In genomic region chr11:77462283-77463100, GRCm38 (mm10) we compare ENCODE assay signal across 8 mouse cellular contexts. TPM values are rescaled to one million over a fixed set of nuclear protein-coding genes. Genes with fewer than 3 reads are reported as not detected.
A peak's percentile ranks its signal among the peaks of the same experiment; 100 is the strongest.
DNase-seq lines count a peak whose midpoint lies in the region; ATAC-seq and TF ChIP-seq lines count a peak whose summit lies in the region.

Gene Coro6 (plus strand): TSS chr11:77462411.

- no peak for TF ChIP-seq CTCF in brain, embryonic 14.5 days (IDR thresholded peaks at IDR 0.05; ENCODE audit: borderline replicate concordance, extremely low read depth, insufficient read depth, insufficient read length)
- TF ChIP-seq CTCF in hindbrain, postnatal 0 days (IDR thresholded peaks at IDR 0.05; ENCODE audit: low read depth) = no peak

- H3K9ac ChIP-seq in hindbrain, postnatal 0 days (replicated peaks; ENCODE audit: low read length) = peak within 1 kb of the TSS; percentile 46
- peak within 1 kb of the TSS; percentile 53 for H3K9ac ChIP-seq in limb, embryonic 14.5 days (ENCODE audit: low read depth, low read length, severe bottlenecking)
- H3K9ac ChIP-seq in midbrain, embryonic 14.5 days (replicated peaks; ENCODE audit: low read length) = peak within 1 kb of the TSS; percentile 50

- H3K4me3 ChIP-seq in hindbrain, postnatal 0 days (ENCODE audit: low read length) = peak within 1 kb of the TSS; percentile 47
- H3K4me3 ChIP-seq in limb, embryonic 14.5 days (replicated peaks; ENCODE audit: low read length) = peak within 1 kb of the TSS; percentile 55
- H3K4me3 ChIP-seq in midbrain, embryonic 14.5 days (replicated peaks; ENCODE audit: low read depth, low read length) = peak within 1 kb of the TSS; percentile 50

- peak within 1 kb of the TSS; percentile 91 for H3K4me2 ChIP-seq in hindbrain, postnatal 0 days (ENCODE audit: low read depth, low read length)
- peak within 1 kb of the TSS; percentile 100 for H3K4me2 ChIP-seq in limb, embryonic 14.5 days (replicated peaks; ENCODE audit: low read depth, low read length, severe bottlenecking)
- peak within 1 kb of the TSS; percentile 99 for H3K4me2 ChIP-seq in midbrain, embryonic 14.5 days (ENCODE audit: low read length)

- no peaks in the 10 kb centered on the region for H3K9me3 ChIP-seq in hindbrain, postnatal 0 days (ENCODE audit: low read length)
- H3K9me3 ChIP-seq in limb, embryonic 14.5 days (ENCODE audit: control insufficient read depth, low read length) = no peaks in the 10 kb centered on the region
- H3K9me3 ChIP-seq in midbrain, embryonic 14.5 days (ENCODE audit: control insufficient read depth, low read length) = no peaks in the 10 kb centered on the region

- H3K27me3 ChIP-seq in hindbrain, postnatal 0 days (ENCODE audit: insufficient read depth, low read length) = 0 out of 2 replicates have a peak, but pooled peaks cover 4% of the 10 kb centered on the region
- H3K27me3 ChIP-seq in limb, embryonic 14.5 days (ENCODE audit: control insufficient read depth, insufficient read depth, low read length) = peaks cover 58% of the 10 kb centered on the region
- peaks cover 52% of the 10 kb centered on the region; the same call in 1 of the 2 replicates for H3K27me3 ChIP-seq in midbrain, embryonic 14.5 days (ENCODE audit: control insufficient read depth, insufficient read depth, low read length)

- H3K36me3 ChIP-seq in hindbrain, postnatal 0 days (ENCODE audit: insufficient read depth, low read length) = no peaks in the 10 kb centered on the region; the same call in 1 of the 2 replicates
- no peaks in the 10 kb centered on the region for H3K36me3 ChIP-seq in limb, embryonic 14.5 days (ENCODE audit: control insufficient read depth, insufficient read depth, low read length)
- peaks cover 4% of the 10 kb centered on the region; the same call in 1 of the 2 replicates for H3K36me3 ChIP-seq in midbrain, embryonic 14.5 days (ENCODE audit: control insufficient read depth, insufficient read depth, low read length)

- peak; percentile 38; the same call in 1 of the 2 replicates for ATAC-seq in hindbrain, postnatal 0 days
- ATAC-seq in limb, embryonic 14.5 days (ENCODE audit: low FRiP score, low read depth) = peak; percentile 78
- peak; percentile 58 for ATAC-seq in midbrain, embryonic 14.5 days (ENCODE audit: low FRiP score, low TSS enrichment)

- H3K27ac ChIP-seq in hindbrain, postnatal 0 days = no peak within 1 kb of the TSS
- no peak within 1 kb of the TSS for H3K27ac ChIP-seq in limb, embryonic 14.5 days (replicated peaks; ENCODE audit: low read depth, low read length)
- H3K27ac ChIP-seq in midbrain, embryonic 14.5 days (replicated peaks; ENCODE audit: low read depth, low read length) = no peak within 1 kb of the TSS

- DNase-seq in layer of hippocampus, adult 18-20 months (ENCODE audit: low spot score in 2 of 2) = peak in 1 of 2 experiments; percentile 34
- no peak for DNase-seq in layer of hippocampus, adult 9-10 months (ENCODE audit: low spot score)
- DNase-seq in brain, embryonic 14.5 days (ENCODE audit: low read depth) = peak; percentile 45
- DNase-seq in gastrocnemius, postnatal 10 days = peak; percentile 87
- peak; percentile 40 for DNase-seq in hindbrain, postnatal 0 days (ENCODE audit: low spot score)
- DNase-seq in limb, embryonic 14.5 days (ENCODE audit: low spot score) = no peak
- DNase-seq in midbrain, embryonic 14.5 days = peak; percentile 60
- peak; percentile 88 for DNase-seq in testis, postnatal 10 days (ENCODE audit: low spot score)

- no peak for TF ChIP-seq POLR2A in brain, embryonic 14.5 days (IDR thresholded peaks at IDR 0.05; ENCODE audit: borderline replicate concordance, extremely low read depth, insufficient read depth, insufficient read length, poor library complexity, severe bottlenecking)
- no peak for TF ChIP-seq POLR2A in limb, embryonic 14.5 days (IDR thresholded peaks at IDR 0.05; ENCODE audit: borderline replicate concordance, extremely low read depth, insufficient read depth, insufficient read length)

- H3K4me1 ChIP-seq in hindbrain, postnatal 0 days (ENCODE audit: insufficient read depth, low read length) = no peaks in the 10 kb centered on the region
- H3K4me1 ChIP-seq in limb, embryonic 14.5 days (ENCODE audit: control insufficient read depth, insufficient read depth, low read length) = peaks cover 9% of the 10 kb centered on the region; the same call in 1 of the 2 replicates
- H3K4me1 ChIP-seq in midbrain, embryonic 14.5 days (ENCODE audit: control insufficient read depth, insufficient read depth, low read length) = peaks cover 5% of the 10 kb centered on the region

- WGBS in hindbrain, postnatal 0 days = 1% methylated on average over 68 of the region's 73 CpGs
- WGBS in limb, embryonic 14.5 days = 2% methylated on average over 60 of the region's 73 CpGs
- WGBS in midbrain, embryonic 14.5 days = under 1% methylated on average over 73 of the region's 73 CpGs

RNA-seq across cellular contexts. Expression of gene Coro6, which starts in this region (rescaled TPM):
- 10 to 100 TPM; 14.1 to 14.7 TPM for total RNA-seq in layer of hippocampus, adult 18-20 months (2021)
- polyA plus RNA-seq in brain, embryonic 14.5 days (2012; rRNA removed) = 1.1 and 1.9 TPM in 2 replicates
- 10 to 100 TPM; 61.7 to 67.7 TPM for total RNA-seq in gastrocnemius, postnatal 10 days (2021)
- 0.83 and 1.3 TPM in 2 replicates for total RNA-seq in hindbrain, postnatal 0 days (2014; rRNA removed)
- 2.1 and 2.4 TPM in 2 replicates for polyA plus RNA-seq in hindbrain, postnatal 0 days (2015; fragmentation: Nextera tagmentation; extraction: Ambion mirVana)
- 10.3 and 10.5 TPM in 2 replicates for polyA plus RNA-seq in limb, embryonic 14.5 days (2012; rRNA removed)
- polyA plus RNA-seq in limb, embryonic 14.5 days (2014; fragmentation: Nextera tagmentation; extraction: Ambion mirVana) = 1.5 and 2.3 TPM in 2 replicates
- polyA plus RNA-seq in midbrain, embryonic 14.5 days (2014; fragmentation: Nextera tagmentation; extraction: Ambion mirVana) = 0.26 and 0.32 TPM in 2 replicates

Comparison
In these comparisons a context has a peak if more than half of its experiments do, and no peak if none do; other contexts are left out.
1. Peak in DNase-seq, ATAC-seq, H3K4me3 ChIP-seq, H3K9ac ChIP-seq and H3K4me2 ChIP-seq in midbrain, embryonic 14.5 days; RNA of the gene not detected or under 1 TPM.
2. DNase-seq: peak in brain, embryonic 14.5 days (single experiment), gastrocnemius, postnatal 10 days (single experiment), hindbrain, postnatal 0 days (single experiment) and testis, postnatal 10 days (single experiment); none in layer of hippocampus, adult 9-10 months (single experiment) and limb, embryonic 14.5 days (single experiment).
3. Peak in every context shown above with its lines, with median percentiles within 50 percentile points of each other: ATAC-seq, H3K4me2 ChIP-seq, H3K4me3 ChIP-seq and H3K9ac ChIP-seq.